Mouse (Mus musculus): ENCODE data around the gene Olfr1298.

Gene Olfr1298

DNA sequence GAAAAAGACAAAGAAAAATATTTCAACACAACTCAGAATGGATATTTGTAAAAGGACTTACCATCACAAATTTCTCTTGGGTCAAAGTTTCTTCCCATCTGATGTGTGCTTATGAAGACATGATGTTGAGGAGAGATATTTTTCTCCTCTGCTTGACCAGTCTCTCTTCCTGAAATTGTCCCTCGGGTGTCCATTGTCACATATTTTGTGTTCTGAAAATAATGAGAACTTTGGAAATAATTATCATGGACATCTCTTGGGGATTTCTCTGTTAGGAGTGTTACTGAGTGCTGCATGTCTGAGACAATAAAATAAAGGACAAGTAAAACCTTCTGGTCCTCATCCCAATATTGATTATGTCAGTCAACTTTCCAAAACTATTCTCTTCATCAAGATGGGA lies at the start of gene Olfr1298:
Gene Olfr1298 (minus strand): TSS at position 101 of the 400 bp plus-strand sequence.
- no peak for DNase-seq (ENCODE audit: inconsistent ontology term)

DNA sequence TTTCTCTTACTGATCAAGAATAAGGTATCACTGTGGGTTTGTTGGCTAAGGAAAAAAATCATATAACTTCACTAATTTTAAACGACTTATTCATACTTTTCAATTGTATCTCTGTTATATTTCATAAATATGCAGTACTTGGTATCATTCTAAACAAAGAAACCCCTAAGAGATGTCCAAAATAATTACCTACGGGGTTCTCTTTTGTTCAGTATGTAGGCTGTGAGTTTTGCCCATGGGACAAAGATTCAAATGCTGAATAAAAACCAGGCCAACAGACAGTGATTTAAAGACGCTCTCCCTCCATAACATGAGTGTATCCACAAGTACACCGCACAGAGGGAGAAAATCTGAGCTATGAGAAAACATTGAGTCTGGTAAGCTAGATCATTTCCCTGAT lies 12.1 kb upstream of the Olfr1298 start, which contains the start of gene Olfr1299:
Gene Olfr1299 (plus strand): TSS at position 301 of the 400 bp plus-strand sequence.
- DNase-seq (ENCODE audit: inconsistent ontology term) = no peak

DNA sequence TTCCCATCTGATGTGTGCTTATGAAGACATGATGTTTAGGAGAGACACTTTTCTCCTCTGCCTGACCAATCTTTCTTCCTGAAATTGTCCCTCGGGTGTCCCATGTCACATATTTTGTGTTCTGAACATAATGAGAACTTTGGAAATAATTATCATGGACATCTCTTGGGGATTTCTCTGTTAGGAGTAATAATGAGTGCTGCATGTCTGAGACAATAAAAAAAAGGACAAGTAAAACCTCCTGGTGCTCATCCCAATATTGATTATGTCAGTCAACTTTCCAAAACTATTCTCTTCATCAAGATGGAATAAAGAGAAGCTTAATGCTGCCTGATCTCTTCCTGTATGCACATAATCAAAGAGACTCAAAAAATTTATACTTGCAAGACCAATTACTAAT lies 22.6 kb downstream of the Olfr1298 start, which contains the start of gene Olfr1297:
Gene Olfr1297 (minus strand): TSS at position 101 of the 400 bp plus-strand sequence.
- DNase-seq (ENCODE audit: inconsistent ontology term) = no peak

Data from Muller cell, postnatal 12 days (primary cell).